Mouse (Mus musculus) bone marrow, adult 2 months (tissue): ENCODE data around the gene Sirt6.

Experiments
- CTCF ChIP-seq: fragments of 200-500 bp; IDR thresholded peaks from 2 replicates; pipeline ENCODE4 v1.5.1; 2011; ENCODE audit warnings: low read length, control low read depth; ENCODE audit not compliant: control insufficient read depth, insufficient read depth
- POLR2A ChIP-seq: fragments of 200-500 bp; IDR thresholded peaks from 2 replicates; pipeline ENCODE4 v1.6.1; 2011; ENCODE audit warnings: low read depth, mild to moderate bottlenecking, control low read depth, low read length, borderline replicate concordance; ENCODE audit not compliant: control insufficient read depth

DNA sequence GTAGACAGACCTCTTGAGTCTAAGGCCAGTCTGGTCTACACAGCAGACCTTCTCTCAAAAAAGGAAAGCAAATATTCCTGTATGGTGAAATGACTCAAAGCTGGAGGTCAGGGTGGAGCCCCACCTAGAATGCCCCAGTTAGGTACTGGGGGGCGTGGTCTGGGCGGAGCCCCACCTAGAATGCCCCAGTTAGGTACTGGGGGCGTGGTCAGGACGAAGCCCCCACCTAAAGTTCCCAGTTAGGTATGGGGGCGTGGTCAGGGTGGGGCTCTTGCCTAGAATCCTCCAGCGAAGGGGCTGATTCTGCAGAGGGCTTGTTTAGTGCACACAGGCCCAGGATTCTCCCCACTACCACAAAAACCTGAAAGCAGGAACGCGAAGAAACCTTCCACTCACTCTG is 4.2 kb downstream of the Sirt6 start:
- TF ChIP-seq CTCF, result no peak
- TF ChIP-seq POLR2A, result no peak
